17 mouse cellular contexts compared by ENCODE assay signal in genomic region chr1:56982631-56983030, GRCm38 (mm10).
"Had no signal": no experiment of that assay in that cellular context is flagged by ENCODE, and none has a peak within 500 bp of the region (broad histone marks: within the 10 kb centered on the region; RNA-seq: fewer than 3 reads in every experiment).

No protein-coding gene starts in this region.

- H3K4me3 ChIP-seq: limb, embryonic 13.5 days; liver, embryonic 12.5 days; liver, embryonic 15.5 days; lung, embryonic 15.5 days; megakaryocyte, embryonic 14.5 days; midbrain, embryonic 12.5 days; neural tube, embryonic 12.5 days had no signal

- H3K4me1 ChIP-seq: liver, embryonic 12.5 days; liver, embryonic 15.5 days had no signal

- DNase-seq: kidney, postnatal 10 days; left cerebral cortex, postnatal 4 days; liver; lung, adult 18-20 months; lung, postnatal 10 days; lung, postnatal 36 days; right cerebral cortex, postnatal 25 days; spleen, adult 18-20 months; thymus, adult 18-20 months; thymus, postnatal 36 days had no signal

- H3K9ac ChIP-seq: limb, embryonic 13.5 days; liver, embryonic 12.5 days; liver, embryonic 15.5 days; lung, embryonic 15.5 days; midbrain, embryonic 12.5 days; neural tube, embryonic 12.5 days had no signal

- H3K36me3 ChIP-seq: limb, embryonic 13.5 days; liver, embryonic 12.5 days; liver, embryonic 15.5 days; lung, embryonic 15.5 days; midbrain, embryonic 12.5 days; neural tube, embryonic 12.5 days had no signal

- ATAC-seq: liver, embryonic 12.5 days had no signal

- H3K4me2 ChIP-seq: limb, embryonic 13.5 days; liver, embryonic 12.5 days; liver, embryonic 15.5 days; lung, embryonic 15.5 days; midbrain, embryonic 12.5 days; neural tube, embryonic 12.5 days had no signal

- H3K27ac ChIP-seq: limb, embryonic 13.5 days; liver, embryonic 12.5 days; liver, embryonic 15.5 days; lung, embryonic 15.5 days; midbrain, embryonic 12.5 days; neural tube, embryonic 12.5 days had no signal

- H3K9me3 ChIP-seq: limb, embryonic 13.5 days; liver, embryonic 12.5 days; liver, embryonic 15.5 days; lung, embryonic 15.5 days; midbrain, embryonic 12.5 days; neural tube, embryonic 12.5 days had no signal
